Mouse (Mus musculus): ENCODE data around the gene Lrrc8d.

Gene Lrrc8d

GRCm38 (mm10) chr5:105715095-105715494 is 15.3 kb downstream of the Lrrc8d start:
- in situ Hi-C loops (cut with MboI, MseI): no loop called here

GRCm38 (mm10) chr5:105715531-105716124 is 15.9 kb downstream of the Lrrc8d start:
- in situ Hi-C loops (cut with MboI, MseI): no loop called here

- in situ Hi-C loops (cut with MboI, MseI): no loop called here
These were observed 17.5 kb downstream of the Lrrc8d start for GRCm38 (mm10) chr5:105717294-105717693.

- in situ Hi-C loops (cut with MboI, MseI): no loop called here
These were observed 18.4 kb downstream of the Lrrc8d start for GRCm38 (mm10) chr5:105718138-105718670.

GRCm38 (mm10) chr5:105721267-105721666 is 21.5 kb downstream of the Lrrc8d start:
- in situ Hi-C loops (cut with MboI, MseI): no loop called here

GRCm38 (mm10) chr5:105722807-105723206 is 23.0 kb downstream of the Lrrc8d start:
- in situ Hi-C loops (cut with MboI, MseI): no loop called here

- in situ Hi-C loops (cut with MboI, MseI): loop anchor here (5.0 to 10.0 kb wide), 2 partner anchors 38 to 1676 kb away; no protein-coding TSS in a partner anchor
These were observed 30.5 kb downstream of the Lrrc8d start for GRCm38 (mm10) chr5:105730193-105730831.

- in situ Hi-C loops (cut with MboI, MseI): loop anchor here (5.0 to 10.0 kb wide), 2 partner anchors 39 to 1676 kb away; no protein-coding TSS in a partner anchor
These were observed 31.4 kb downstream of the Lrrc8d start for GRCm38 (mm10) chr5:105731173-105731626.

GRCm38 (mm10) chr5:105731627-105732432 is 32.1 kb downstream of the Lrrc8d start:
- in situ Hi-C loops (cut with MboI, MseI): loop anchor here (5.0 to 10.0 kb wide), 2 partner anchors 40 to 1677 kb away; no protein-coding TSS in a partner anchor

- in situ Hi-C loops (cut with MboI, MseI): loop anchor here (5.0 to 10.0 kb wide), 2 partner anchors 40 to 1678 kb away; no protein-coding TSS in a partner anchor
These were observed 32.7 kb downstream of the Lrrc8d start for GRCm38 (mm10) chr5:105732433-105732891.

- in situ Hi-C loops (cut with MboI, MseI): loop anchor here (5.0 to 10.0 kb wide), 2 partner anchors 41 to 1678 kb away; no protein-coding TSS in a partner anchor
These were observed 33.5 kb downstream of the Lrrc8d start for GRCm38 (mm10) chr5:105733226-105733625.

GRCm38 (mm10) chr5:105736365-105736764 is 36.6 kb downstream of the Lrrc8d start:
- in situ Hi-C loops (cut with MboI, MseI): loop anchor here (10.0 kb wide), 1 partner anchor 1682 kb away; no protein-coding TSS in a partner anchor

- in situ Hi-C loops (cut with MboI, MseI): loop anchor here (10.0 kb wide), 1 partner anchor 1682 kb away; no protein-coding TSS in a partner anchor
These were observed 37.4 kb downstream of the Lrrc8d start for GRCm38 (mm10) chr5:105737145-105737544.

- in situ Hi-C loops (cut with MboI, MseI): no loop called here
These were observed 40.7 kb downstream of the Lrrc8d start for GRCm38 (mm10) chr5:105740437-105740836.

- in situ Hi-C loops (cut with MboI, MseI): no loop called here
These were observed 42.9 kb downstream of the Lrrc8d start for GRCm38 (mm10) chr5:105742641-105743040.

GRCm38 (mm10) chr5:105745324-105745723 is 45.6 kb downstream of the Lrrc8d start:
- in situ Hi-C loops (cut with MboI, MseI): no loop called here

GRCm38 (mm10) chr5:105745927-105746454 is 46.2 kb downstream of the Lrrc8d start:
- in situ Hi-C loops (cut with MboI, MseI): no loop called here

GRCm38 (mm10) chr5:105754803-105755202 is 55.0 kb downstream of the Lrrc8d start:
- in situ Hi-C loops (cut with MboI, MseI): loop anchor here (5.0 kb wide), 1 partner anchor 32 kb away; no protein-coding TSS in a partner anchor

GRCm38 (mm10) chr5:105755491-105755890 is 55.7 kb downstream of the Lrrc8d start:
- in situ Hi-C loops (cut with MboI, MseI): no loop called here

GRCm38 (mm10) chr5:105757978-105758377 is 58.2 kb downstream of the Lrrc8d start:
- in situ Hi-C loops (cut with MboI, MseI): no loop called here

GRCm38 (mm10) chr5:105758866-105759265 is 59.1 kb downstream of the Lrrc8d start:
- in situ Hi-C loops (cut with MboI, MseI): no loop called here
